Mouse (Mus musculus) neural tube, embryonic 12.5 days (tissue): Measurements from ENCODE around the gene Tmem80. TPM values are rescaled to one million over a fixed set of nuclear protein-coding genes. Genes with fewer than 3 reads are reported as not detected.

Source experiments
- ATAC-seq: fragments of 200-750 bp; cut with Nextera tagmentation; 2 replicates; pipeline ENCODE4 v1.8.0; 2017; ENCODE audit warnings: low read depth, mild to moderate bottlenecking, moderate TSS enrichment, moderate library complexity; ENCODE audit not compliant: low FRiP score
- H3K27ac ChIP-seq: fragments of 300-500 bp; sonication (generic); 2 replicates; pipeline ENCODE4 v1.5.1; 2016
- H3K27me3 ChIP-seq: fragments of 300-500 bp; sonication (generic); replicated peaks from 2 replicates; pipeline ENCODE4 v1.6.1; 2016; ENCODE audit warnings: mild to moderate bottlenecking
- H3K36me3 ChIP-seq: fragments of 300-500 bp; sonication (generic); 2 replicates; pipeline ENCODE4 v1.6.1; 2016; ENCODE audit warnings: mild to moderate bottlenecking
- H3K4me1 ChIP-seq: fragments of 300-500 bp; sonication (generic); 2 replicates; pipeline ENCODE4 v1.6.1; 2016
- H3K4me2 ChIP-seq: fragments of 300-500 bp; sonication (generic); replicated peaks from 2 replicates; pipeline ENCODE4 v1.6.1; 2016; ENCODE audit warnings: mild to moderate bottlenecking
- H3K4me3 ChIP-seq: fragments of 300-500 bp; sonication (generic); 2 replicates; pipeline ENCODE4 v1.5.1; 2016
- H3K9ac ChIP-seq: fragments of 300-500 bp; sonication (generic); 2 replicates; pipeline ENCODE4 v1.6.1; 2016; ENCODE audit warnings: mild to moderate bottlenecking
- H3K9me3 ChIP-seq: fragments of 300-500 bp; sonication (generic); 2 replicates; pipeline ENCODE4 v1.6.1; 2016; ENCODE audit warnings: mild to moderate bottlenecking
- WGBS: fragments of 180-500 bp; shearing (Covaris S2); methylation state at CpG from one replicate; pipeline ENCODE4 v1.1.7; 2016; 5-methylcytosine and 5-hydroxymethylcytosine counted together
- polyA plus RNA-seq: library from polyadenylated mRNA; unstranded; fragments of >200 nt; fragmentation: Nextera tagmentation; extraction: Ambion mirVana; gene quantifications from 2 replicates; pipeline ENCODE4 v1.2.1, GENCODE M21; 2016

Gene Tmem80
- polyA plus RNA-seq, 1 experiment from 2014 or later = 62.5 TPM

DNA sequence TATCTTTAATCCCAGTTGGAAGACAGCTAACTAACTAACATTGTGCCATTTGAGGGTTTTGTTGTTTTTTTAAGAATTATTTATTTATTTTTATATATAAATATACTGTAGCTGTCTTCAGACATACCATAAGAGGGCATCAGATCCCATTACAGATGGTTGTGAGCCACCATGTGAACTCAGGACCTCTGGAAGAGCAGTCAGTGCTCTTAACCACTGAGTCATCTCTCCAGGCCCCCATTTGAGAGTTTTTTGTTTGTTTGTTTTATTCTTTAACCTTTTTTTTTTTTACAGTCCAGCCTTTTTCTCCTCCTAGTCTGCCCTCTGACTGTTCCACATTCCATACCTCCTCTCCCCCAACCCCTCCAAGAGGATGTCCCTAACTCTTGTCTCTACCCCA, 3.2 kb downstream of the Tmem80 start:
- H3K4me2 ChIP-seq = no peak overlapping the region
- no peak overlapping the region for H3K4me3 ChIP-seq
- H3K9me3 ChIP-seq = no peaks in the 10 kb centered on the region
- no peak overlapping the region for H3K27ac ChIP-seq
- H3K4me1 ChIP-seq = peaks cover 21% of the 10 kb centered on the region
- H3K9ac ChIP-seq = no peak overlapping the region
- no peaks in the 10 kb centered on the region for H3K27me3 ChIP-seq
- H3K36me3 ChIP-seq = peaks cover 34% of the 10 kb centered on the region
- no peak for ATAC-seq

DNA sequence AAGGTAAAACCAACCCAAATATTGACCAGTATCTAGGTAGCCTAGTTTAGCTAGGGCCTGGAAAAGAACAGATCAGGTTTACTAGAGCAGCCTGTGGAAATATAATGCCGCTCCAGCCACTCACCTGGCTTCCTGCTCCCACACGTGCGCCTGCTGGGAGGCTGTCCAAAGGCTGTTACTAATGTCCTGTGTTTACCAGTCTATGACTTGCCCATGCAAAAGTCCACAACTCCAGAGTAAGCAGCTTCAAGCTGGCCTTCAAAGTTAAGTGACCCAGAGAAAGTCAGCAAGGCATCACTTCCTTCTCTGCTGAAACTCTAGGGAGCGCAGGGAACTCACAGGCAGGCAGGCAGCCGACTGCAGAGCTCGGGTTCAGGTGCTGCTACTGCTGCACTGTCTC, 4.5 kb downstream of the Tmem80 start:
- no peak for ATAC-seq
- no peak overlapping the region for H3K27ac ChIP-seq
- H3K9me3 ChIP-seq = no peaks in the 10 kb centered on the region
- peaks cover 40% of the 10 kb centered on the region for H3K36me3 ChIP-seq
- 82% methylated on average over 6 of the region's 6 CpGs for WGBS
- H3K27me3 ChIP-seq = no peaks in the 10 kb centered on the region
- H3K4me3 ChIP-seq = no peak overlapping the region
- H3K4me2 ChIP-seq = no peak overlapping the region
- no peak overlapping the region for H3K9ac ChIP-seq
- peaks cover 9% of the 10 kb centered on the region for H3K4me1 ChIP-seq

DNA sequence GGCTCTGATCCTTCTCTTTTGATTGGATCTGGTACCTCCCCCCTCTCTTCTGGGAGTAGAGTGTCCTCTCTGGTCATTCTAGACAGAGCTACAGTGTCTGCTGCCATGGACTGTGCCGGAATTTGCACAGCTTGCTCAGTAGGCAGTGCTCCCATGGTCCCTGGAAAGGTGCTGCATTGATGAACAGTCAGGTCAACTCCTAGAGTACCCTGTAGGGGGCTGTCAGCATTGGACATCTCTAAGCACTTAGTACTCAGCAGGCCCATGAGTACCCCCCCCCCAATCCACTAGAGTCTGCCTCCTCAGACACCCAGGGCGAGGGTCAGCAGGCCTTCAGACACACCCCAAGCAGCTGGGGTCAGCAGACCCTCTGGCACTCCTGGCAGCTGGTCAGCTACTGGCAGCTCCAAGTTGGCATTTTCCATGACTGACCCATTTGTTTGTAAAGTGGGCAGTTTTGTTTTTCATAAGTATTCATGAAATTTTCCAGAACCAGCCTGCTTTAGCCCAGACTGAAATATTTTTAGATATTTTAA, 7.6 kb downstream of the Tmem80 start:
- no peak overlapping the region for H3K4me2 ChIP-seq
- WGBS = 88% methylated on average over 2 of the region's 2 CpGs
- no peak overlapping the region for H3K9ac ChIP-seq
- no peak overlapping the region for H3K4me3 ChIP-seq
- ATAC-seq = no peak
- peaks cover 12% of the 10 kb centered on the region for H3K27me3 ChIP-seq
- no peaks in the 10 kb centered on the region for H3K9me3 ChIP-seq
- no peak overlapping the region for H3K27ac ChIP-seq
- H3K36me3 ChIP-seq = peaks cover 40% of the 10 kb centered on the region
- H3K4me1 ChIP-seq = peaks cover 9% of the 10 kb centered on the region

DNA sequence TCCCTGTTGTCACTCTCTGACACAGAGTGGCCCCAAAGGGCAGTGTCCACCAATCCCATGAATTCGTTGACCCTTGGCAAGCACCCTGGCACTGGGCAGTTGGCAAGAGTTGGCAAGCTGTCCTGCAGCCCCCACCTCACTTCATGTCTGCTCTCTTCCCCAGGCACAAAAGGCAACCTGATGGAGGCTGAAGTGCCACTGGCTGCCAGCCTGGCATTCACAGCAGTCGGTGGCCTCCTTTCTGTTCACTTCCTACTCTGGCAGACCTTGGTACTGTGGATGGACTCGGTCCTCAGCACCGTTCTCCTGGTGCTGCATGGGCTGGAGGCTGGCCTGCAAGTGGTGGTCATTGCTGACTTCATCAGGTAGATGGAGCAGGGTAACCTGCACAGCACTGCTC, 8.1 kb downstream of the Tmem80 start:
- Histone ChIP-seq H3K4me2 (no peak overlapping the region), H3K27me3 (peaks cover 12% of the 10 kb centered on the region), H3K36me3 (peaks cover 40% of the 10 kb centered on the region), H3K9ac (no peak overlapping the region), H3K4me1 (peaks cover 9% of the 10 kb centered on the region), H3K9me3 (no peaks in the 10 kb centered on the region), H3K27ac (no peak overlapping the region), H3K4me3 (no peak overlapping the region)
- WGBS = 90% methylated on average over 4 of the region's 4 CpGs
- no peak for ATAC-seq

DNA sequence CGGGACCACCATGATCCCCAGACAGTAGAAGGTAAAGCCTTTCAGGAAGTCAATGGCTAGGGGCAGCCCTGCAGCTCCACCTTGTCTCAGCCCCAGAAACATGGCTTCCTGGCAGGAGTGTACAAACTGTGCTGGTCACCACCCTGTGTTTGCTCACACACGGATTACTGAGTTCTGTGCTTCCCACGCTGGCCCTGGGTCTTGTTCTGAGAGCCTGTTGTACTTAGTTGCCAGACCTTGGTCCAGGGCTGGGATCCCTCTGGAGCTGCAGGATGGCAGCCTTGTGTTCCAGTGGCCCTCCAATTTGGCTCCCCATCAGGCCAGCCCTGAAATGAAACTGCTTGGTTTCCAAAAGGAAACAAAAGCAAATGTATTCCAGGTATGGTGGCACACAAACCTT, 8.8 kb downstream of the Tmem80 start:
- Histone ChIP-seq H3K4me3 (no peak overlapping the region), H3K9me3 (no peaks in the 10 kb centered on the region), H3K4me2 (no peak overlapping the region), H3K36me3 (peaks cover 40% of the 10 kb centered on the region), H3K4me1 (peaks cover 9% of the 10 kb centered on the region), H3K27me3 (peaks cover 12% of the 10 kb centered on the region), H3K9ac (no peak overlapping the region), H3K27ac (no peak overlapping the region)
- WGBS = 79% methylated on average over 3 of the region's 3 CpGs
- no peak for ATAC-seq

DNA sequence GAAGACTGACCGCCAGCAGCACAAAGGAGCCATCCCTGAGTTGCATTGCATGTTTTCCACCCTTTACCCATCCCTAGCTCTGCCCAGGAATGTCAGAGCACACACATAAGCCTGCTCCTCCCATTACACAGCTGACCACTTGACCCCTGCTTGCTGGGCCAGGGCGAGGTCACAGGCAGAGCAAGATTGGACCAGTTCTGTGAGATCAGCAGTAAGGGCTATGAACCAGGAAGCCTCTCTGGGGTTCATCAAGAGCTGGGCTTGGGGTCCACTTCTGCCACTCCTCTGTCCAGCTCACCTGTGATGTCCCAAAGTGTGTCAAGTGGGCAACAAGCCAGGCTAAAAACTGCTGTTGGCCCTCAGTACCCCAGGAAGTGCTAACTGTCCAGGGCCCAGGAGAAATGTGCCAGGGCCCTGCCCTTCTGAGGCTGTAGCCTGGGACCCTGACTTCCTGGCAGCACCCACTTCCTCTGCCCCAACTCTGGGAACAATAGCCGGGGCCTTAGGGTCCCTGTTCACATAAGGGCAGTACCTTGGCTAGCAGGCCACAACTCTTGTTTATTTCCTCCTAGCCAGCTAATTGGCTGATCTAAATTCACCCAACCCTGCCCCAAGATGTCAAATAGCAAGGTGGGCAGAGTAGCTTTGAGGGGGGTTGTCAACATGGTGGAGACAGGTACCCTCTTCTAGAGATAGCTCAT, 10.3 kb downstream of the Tmem80 start:
- no peak overlapping the region for H3K4me2 ChIP-seq
- H3K27me3 ChIP-seq = peaks cover 12% of the 10 kb centered on the region
- peaks cover 29% of the 10 kb centered on the region for H3K36me3 ChIP-seq
- 79% methylated on average over 3 of the region's 3 CpGs for WGBS
- no peaks in the 10 kb centered on the region for H3K9me3 ChIP-seq
- no peak overlapping the region for H3K4me3 ChIP-seq
- H3K27ac ChIP-seq = no peak overlapping the region
- 0 out of 2 replicates have a peak, but pooled peaks have one; percentile 8 for ATAC-seq
- H3K4me1 ChIP-seq = peaks cover 9% of the 10 kb centered on the region
- H3K9ac ChIP-seq = no peak overlapping the region

DNA sequence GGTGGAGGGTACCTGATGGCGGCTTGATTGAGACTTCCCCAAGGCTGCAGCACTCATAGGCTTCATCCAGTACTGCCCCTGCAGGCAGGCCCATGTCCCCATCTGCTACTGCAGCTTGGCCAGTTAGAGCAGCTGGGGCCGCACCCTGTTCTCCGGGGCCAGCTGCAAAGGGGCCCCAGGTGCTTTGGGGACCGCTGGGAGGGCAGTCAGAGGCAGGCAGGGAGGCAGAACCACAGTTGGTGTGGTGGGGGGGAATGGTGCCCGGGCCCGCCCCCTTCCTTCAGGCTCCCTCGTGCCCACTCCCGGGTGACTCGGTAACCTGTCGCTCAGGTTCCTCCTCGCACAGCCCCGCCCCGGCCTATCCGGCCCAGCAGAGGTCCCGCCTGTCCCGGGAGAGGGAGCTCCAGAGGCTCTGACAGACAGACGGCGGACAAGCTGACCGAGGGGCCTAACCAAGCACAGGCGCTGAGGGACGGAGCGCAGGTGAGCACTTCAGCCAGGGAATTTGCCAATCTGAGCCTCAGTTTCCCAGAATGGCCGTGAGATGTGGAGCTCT, 11.1 kb downstream of the Tmem80 start, which contains the start of gene Eps8l2:
TSS of gene Eps8l2 (plus strand) at position 305 of the 556 bp plus-strand sequence.
- Histone ChIP-seq H3K4me3 (peak within 1 kb of the TSS; percentile 16; the same call in 1 of the 2 replicates), H3K27ac (no peak within 1 kb of the TSS), H3K9ac (0 out of 2 replicates have a peak within 1 kb of the TSS, but pooled peaks have one; percentile 18), H3K36me3 (peaks cover 22% of the 10 kb centered on the region; the same call in 1 of the 2 replicates), H3K4me1 (peaks cover 9% of the 10 kb centered on the region), H3K9me3 (no peaks in the 10 kb centered on the region), H3K4me2 (peak within 1 kb of the TSS; percentile 47), H3K27me3 (peaks cover 12% of the 10 kb centered on the region)
- ATAC-seq = peak; percentile 54
- 5% methylated on average over 23 of the region's 23 CpGs for WGBS

DNA sequence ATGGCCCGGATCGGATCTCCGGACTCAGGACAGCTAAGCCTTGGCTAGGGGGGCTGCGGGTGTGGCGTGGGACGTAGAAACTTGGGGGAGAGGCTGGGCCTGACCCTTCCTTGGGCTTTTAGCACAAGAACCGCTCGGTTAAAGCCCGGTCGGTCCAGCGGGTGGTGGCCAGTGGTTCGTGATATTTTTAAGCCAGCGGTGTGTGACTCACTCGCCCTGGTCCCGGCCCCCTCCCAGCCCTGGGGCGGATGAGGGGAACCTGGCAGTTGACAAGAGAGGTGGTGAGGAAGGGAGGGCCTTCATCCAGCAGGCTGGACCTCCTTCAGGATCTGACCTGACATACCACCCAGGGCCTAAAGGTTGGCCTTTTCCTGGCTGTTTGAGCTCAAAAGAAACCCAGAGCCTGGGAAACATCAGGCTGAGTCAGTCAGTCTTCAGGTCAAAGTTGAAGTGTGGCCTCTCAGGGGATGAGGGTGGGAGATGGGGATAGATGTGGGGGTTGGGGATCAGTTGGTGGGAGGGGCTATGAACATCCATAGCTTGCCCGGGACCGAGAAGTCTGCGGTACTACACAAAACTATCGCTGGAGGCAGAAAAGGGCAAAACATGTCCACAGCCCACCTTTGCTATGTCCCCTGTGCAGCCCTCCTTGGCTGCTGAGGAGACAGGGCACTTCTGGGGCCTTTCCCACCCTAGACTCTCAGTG, 11.8 kb downstream of the Tmem80 start:
- Histone ChIP-seq H3K9ac (0 out of 2 replicates have a peak overlapping the region, but pooled peaks have one; percentile 18), H3K4me3 (no peak overlapping the region), H3K4me2 (peak overlapping the region; percentile 47), H3K36me3 (peaks cover 16% of the 10 kb centered on the region; the same call in 1 of the 2 replicates), H3K4me1 (peaks cover 9% of the 10 kb centered on the region), H3K9me3 (no peaks in the 10 kb centered on the region), H3K27me3 (peaks cover 12% of the 10 kb centered on the region), H3K27ac (no peak overlapping the region)
- ATAC-seq = no peak
- 48% methylated on average over 20 of the region's 20 CpGs for WGBS

DNA sequence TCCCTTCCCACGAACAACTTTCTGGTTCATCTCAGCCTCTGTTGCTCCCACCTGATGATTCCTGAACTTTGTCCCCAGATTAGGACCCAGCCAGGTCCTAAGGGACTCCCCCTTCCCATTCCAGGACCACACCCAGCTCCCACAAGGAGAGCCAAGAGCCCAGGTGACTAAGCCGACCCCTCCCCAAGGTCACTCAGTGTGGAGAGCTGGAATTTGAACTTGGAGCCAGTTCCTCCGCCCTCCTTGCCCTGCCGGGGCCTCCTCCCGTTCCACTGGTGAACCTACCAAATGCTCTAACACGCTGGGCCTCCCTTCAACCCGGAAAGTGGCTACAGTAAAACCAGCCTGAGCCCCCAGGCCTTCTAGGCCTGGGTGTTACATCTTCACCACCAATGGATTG, 12.5 kb downstream of the Tmem80 start:
- no peak for ATAC-seq
- H3K9me3 ChIP-seq = no peaks in the 10 kb centered on the region
- peaks cover 12% of the 10 kb centered on the region for H3K27me3 ChIP-seq
- no peak overlapping the region for H3K4me2 ChIP-seq
- H3K36me3 ChIP-seq = peaks cover 10% of the 10 kb centered on the region; the same call in 1 of the 2 replicates
- H3K27ac ChIP-seq = no peak overlapping the region
- H3K9ac ChIP-seq = no peak overlapping the region
- no peak overlapping the region for H3K4me3 ChIP-seq
- H3K4me1 ChIP-seq = peaks cover 9% of the 10 kb centered on the region
- WGBS = 84% methylated on average over 7 of the region's 7 CpGs

DNA sequence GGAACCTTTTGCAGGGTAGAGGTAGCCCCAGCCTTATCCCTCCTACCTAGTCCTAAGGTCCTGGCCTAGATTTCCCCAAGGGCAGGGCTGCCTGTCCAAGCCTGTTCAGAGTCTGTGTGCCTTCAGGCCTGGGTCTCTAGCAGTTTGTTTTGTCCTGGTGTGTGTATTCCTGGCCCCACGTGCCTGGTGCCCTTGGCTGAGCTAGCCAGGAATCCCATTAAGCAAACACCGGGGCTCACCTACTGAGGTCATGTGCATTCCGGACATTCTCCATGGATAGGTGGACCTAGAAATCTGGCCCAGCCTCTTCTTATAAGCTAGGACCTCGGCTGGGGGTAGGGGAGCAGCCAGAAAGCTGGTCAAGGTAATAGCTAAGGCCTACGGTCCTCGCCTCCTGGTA, 12.9 kb downstream of the Tmem80 start:
- no peak for ATAC-seq

DNA sequence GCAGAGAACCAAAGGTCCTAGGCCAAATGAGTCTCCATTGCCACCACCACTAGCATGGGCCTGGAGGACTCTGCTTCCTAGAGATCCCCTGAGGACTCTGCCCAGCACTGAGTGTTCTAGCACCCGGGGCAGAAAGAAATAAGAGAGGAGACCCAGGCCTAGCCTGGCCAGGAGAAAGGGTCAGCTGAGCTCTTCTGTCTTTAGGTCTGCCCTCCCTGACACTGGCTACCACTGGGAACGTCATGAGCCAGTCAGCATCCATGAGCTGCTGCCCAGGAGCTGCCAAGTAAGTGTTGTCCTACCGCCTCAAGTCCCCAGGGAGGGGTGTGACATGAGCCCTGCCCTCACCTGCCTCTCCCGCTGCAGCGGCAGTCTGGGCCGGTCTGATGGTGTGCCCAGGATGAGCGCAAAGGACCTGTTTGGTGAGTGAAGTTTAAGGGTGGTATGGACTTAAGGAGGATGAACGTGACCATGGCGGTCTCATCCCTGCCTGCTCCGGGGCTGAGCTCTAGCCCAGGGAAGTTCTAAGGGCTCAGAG, 14.2 kb downstream of the Tmem80 start:
- ATAC-seq = no peak
- no peak overlapping the region for H3K4me2 ChIP-seq

More for the DNA sequence above, 12.9 kb downstream of the Tmem80 start:
- Histone ChIP-seq H3K4me2 (no peak overlapping the region), H3K9ac (no peak overlapping the region), H3K4me1 (peaks cover 9% of the 10 kb centered on the region), H3K27ac (no peak overlapping the region), H3K27me3 (peaks cover 12% of the 10 kb centered on the region), H3K36me3 (peaks cover 8% of the 10 kb centered on the region; the same call in 1 of the 2 replicates), H3K9me3 (no peaks in the 10 kb centered on the region), H3K4me3 (no peak overlapping the region)
- 83% methylated on average over 6 of the region's 6 CpGs for WGBS

DNA sequence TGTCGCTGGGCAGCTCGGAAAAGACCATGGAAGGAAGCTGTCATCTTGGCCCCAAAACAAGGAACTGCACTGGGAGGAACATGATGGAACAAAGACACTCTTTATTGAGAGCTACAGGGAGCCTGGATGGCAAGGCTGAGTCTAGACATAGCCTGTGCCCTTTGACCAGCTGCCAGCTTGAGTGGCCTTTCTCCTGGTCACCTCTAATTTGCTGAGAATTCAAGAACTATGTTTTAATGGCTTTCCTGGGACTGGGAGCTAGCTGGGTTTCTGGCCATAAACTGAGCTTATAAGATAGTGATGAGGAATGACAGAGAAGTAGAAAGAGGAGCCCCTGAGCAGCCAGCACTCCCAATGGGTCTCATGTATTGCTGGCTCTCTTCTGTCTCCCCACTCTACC, 15.7 kb downstream of the Tmem80 start:
- Histone ChIP-seq H3K27me3 (peaks cover 12% of the 10 kb centered on the region), H3K4me1 (peaks cover 9% of the 10 kb centered on the region), H3K4me3 (no peak overlapping the region), H3K27ac (no peak overlapping the region), H3K36me3 (no peaks in the 10 kb centered on the region), H3K4me2 (no peak overlapping the region), H3K9ac (no peak overlapping the region), H3K9me3 (no peaks in the 10 kb centered on the region)
- WGBS = 51% methylated on average over 2 of the region's 2 CpGs
- no peak for ATAC-seq

More for the DNA sequence above, 14.2 kb downstream of the Tmem80 start:
- 81% methylated on average over 10 of the region's 10 CpGs for WGBS
- Histone ChIP-seq H3K27ac (no peak overlapping the region), H3K36me3 (no peaks in the 10 kb centered on the region), H3K4me3 (no peak overlapping the region), H3K9me3 (no peaks in the 10 kb centered on the region), H3K9ac (no peak overlapping the region), H3K4me1 (peaks cover 9% of the 10 kb centered on the region), H3K27me3 (peaks cover 12% of the 10 kb centered on the region)
